Mouse (Mus musculus): ENCODE data around the gene Cd82.
A peak's percentile ranks its signal among the peaks of the same experiment; 100 is the strongest.

Cd82 gene

DNA sequence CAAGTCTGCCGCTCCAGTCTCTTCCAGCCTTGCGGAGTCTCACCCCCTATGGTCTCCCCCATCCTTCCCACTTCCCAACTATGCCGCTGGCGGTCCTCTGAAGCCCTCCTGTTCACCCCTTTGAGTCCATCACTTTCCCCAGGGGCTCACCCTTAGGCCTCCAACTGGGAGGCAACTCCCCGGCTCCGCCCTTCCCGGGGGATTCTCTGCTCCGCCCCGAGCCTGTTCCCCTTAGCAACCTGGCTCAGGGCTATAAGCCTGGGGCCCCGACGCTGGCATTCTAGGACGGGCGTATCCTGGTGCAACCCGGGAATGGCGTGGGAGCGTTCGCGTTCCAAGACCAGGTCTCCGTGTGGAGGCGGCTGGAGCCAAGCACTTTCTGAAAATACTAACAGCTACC, at the start of gene Cd82:
Cd82 (minus strand) TSS at position 381 of the 400 bp plus-strand sequence.
- no peak for DNase-seq

DNA sequence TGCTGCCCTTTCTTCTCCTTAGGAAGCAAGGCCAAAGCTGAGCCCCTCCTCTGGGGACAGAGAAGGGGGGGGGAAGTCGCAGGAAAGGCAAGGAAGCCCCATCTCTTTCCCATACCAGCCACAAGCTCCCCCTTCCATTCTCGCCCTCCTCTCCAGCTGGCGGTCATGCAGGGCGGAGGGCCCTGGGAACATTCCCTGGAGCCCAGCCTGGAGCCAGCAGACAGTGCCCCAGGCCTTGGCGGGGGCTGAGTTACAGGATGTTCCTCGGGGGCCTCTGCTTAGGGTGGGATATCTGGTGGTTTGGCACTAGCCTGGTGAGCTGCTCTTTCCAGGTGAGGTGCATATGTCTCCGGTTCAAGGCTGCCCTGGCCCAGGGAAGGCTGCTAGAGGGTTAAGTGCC, 49.2 kb upstream of the Cd82 start:
- DNase-seq: peak in 1 of 2 experiments; percentile 21

DNA sequence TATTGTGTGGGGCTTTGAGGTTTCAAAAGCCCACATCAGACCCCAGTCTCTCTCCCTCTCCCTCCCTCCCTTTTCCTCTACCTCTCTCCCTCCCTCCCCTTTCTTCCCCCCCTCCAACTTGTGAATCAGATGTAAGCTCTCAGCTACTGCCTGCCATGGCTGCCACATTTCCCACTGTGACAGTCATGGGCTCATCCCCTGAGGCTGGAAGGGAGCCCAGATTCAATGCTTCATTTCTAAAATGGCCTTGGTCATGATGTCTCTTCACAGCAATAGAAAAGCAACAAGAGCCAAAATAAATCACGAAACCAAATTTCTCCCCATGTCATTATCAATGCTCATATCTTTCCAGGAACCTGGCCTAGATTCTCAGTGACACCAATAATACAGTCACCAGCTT, 47.9 kb upstream of the Cd82 start:
- peak; percentile 28 to 57 for DNase-seq

DNA sequence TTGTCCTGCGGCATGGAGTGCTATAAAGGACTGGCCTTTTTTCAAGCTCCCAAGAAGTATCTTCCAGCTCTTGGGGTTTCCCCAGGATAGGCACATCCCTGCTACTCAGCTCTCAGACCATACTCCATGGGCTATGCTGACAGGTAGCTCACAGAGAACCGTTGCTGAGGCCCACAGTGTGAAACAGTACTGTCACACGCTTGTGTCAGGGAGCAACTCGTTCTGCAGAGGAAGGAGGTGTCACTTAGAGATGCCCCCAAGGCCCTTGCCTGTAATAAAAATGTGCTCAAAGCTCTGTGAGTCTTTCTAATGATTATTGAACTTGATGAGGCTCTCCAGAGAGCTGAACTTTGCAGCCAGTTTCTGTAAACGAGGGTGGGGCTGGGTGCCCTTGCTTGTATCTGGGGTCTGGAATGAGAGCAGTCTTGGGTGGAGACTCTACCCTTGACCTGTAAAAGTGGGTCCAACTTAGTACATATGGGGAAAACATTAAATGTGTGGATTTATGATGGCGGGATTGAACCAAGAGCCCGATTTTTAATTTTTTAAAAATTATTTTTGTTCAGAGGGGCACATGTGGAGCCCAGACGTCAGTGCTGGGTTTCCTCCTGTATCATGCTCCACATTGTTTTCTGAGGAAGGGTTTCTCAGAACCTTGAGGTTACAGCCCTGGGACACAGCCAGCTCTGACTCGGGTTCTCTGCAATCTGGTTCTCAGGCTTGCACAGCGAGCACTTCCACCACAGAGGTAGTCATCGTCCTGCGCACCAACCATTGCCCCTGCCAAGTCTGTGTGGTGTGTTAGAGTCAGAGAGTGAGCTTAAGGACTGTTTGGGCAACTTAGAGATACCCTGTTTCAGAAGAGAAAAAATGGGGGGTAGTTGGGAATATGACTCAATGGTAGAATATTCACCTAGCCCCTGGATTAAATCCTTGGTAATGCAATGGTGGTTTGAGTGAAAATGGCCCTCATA, 47.1 kb upstream of the Cd82 start:
- no peak for DNase-seq

DNA sequence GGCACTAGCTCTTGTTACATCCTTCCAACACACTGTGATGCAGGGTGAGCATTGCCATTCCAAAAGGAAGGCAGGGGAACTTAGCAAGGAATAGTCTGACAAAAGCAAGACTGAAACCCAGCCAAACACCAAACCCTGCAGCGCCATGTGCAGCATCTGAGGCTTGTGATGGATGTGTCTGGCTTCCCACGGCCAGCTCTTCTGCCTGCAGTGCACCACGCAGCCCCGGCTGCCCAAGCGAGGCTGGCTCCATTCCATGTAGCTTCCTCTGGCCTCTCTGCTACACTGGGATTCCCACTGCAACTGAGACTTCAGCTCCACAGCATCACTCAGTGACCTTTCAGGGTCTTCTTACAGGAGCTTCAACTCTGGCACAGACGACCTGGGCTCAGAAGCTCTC, 42.2 kb upstream of the Cd82 start:
- peak in 1 of 2 experiments; percentile 28 for DNase-seq

DNA sequence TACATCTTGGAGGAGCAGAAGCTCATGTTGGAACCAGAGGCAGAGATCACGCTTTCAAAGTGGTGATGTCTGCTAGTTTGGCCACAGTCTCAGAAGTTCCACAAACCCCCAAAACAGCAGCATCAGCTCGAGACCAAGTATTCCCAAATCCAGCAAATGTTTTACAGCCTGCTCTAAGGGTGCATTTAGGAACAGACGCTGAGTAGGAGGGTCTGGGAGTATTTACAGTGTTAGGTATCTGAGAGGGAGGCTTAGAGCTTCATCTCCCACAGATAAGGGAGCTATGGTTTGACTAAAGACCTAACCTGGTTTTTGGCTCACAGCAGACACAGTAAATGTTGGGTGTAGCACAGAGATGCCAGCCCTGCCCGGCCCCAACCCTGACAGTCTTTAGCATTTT, 40.4 kb upstream of the Cd82 start:
- no peak for DNase-seq

DNA sequence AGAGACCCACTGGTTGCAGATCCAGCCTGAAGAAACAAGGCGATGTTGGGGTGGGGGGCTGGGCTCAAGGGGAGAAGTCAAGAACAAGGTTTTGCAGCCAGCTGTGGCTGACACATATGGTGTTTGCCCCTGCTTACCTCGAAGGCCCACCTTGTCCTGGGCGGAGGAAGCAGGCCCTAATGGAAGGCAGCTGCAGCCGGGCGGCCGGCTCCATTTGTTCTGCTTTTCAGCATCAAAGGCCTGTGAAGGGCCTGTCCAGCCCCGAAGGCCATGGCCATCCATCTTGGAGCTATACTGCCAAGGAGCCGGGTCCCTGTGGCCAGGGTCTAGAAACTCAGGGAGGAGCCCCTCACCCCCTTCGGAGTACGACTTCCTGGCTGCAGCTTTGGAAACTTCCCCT, 38.4 kb upstream of the Cd82 start:
- no peak for DNase-seq

DNA sequence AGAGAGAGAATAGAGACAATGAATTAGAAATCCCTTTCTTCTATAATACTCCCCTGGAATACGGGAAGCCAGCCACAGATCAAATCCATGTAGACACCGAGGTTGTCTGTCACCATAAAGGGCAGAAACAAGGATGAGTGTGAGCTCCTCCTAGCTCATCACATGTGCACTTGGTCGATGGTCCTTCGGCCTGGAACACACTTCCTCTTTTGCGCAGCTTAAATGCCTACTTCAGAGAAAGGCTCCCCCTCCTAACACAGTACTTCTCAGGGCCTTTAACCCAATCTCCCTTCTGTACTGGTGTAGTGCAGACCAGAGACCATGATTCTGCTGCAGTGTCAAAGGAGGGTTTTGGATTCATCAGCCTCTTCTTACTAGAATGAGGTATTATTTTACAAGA, 34.3 kb upstream of the Cd82 start:
- no peak for DNase-seq

DNA sequence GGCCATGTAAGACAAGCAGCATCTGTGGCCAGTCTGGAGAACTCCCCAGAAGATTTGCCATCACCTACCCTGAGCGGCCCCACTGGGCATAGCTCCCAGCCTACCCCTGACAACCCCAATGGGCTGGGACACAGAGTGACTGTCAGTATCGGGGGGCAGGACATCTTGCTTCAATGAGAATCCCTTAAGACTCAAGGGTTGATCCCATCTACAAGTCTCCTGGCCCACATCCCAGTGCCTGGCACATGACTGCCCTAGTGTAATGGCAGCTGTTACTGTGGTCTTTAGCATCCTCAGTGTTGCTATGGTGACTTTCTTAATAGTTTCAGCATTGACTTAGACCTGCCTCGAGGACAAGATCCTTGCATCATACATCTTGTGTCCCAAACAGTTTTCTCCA, 32.2 kb upstream of the Cd82 start:
- no peak for DNase-seq

DNA sequence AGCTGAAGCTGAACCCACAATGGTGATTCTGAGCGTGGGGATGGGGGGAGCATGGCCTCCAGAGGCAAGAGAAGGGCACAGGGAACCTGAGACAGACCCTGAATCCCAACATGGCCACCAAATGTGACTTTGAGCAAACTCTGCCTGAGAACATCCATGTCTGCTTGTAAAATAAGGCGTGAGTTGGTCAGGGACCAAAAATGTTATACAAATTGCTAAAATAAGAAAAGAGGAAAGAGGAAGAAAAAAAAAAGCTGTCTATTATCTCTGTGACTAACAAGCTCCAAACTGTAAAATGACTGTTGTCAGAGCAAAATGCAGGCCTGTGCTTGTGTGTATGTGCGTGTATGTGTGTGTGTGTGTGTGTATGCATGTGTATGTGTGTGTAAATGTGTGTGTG, 30.6 kb upstream of the Cd82 start:
- no peak for DNase-seq

DNA sequence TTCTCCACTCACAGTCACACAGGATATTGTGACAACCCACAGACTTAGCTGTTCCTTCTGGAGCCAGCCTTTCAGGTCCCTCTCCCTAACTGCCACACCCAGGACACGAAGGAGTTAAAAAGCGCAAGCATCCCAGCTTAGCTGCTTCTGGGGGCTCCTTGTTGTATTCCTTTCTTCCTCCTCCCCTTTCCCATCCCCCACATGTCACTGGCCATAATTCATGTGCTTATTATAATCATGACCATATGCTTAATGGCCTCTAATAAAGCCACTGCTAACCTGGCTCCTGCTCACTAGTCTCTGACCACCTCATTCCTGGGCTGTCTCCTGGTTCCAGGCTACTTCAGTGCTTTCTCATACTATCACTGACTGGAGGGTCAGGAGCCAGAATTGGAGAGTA, 27.6 kb upstream of the Cd82 start:
- DNase-seq: no peak

DNA sequence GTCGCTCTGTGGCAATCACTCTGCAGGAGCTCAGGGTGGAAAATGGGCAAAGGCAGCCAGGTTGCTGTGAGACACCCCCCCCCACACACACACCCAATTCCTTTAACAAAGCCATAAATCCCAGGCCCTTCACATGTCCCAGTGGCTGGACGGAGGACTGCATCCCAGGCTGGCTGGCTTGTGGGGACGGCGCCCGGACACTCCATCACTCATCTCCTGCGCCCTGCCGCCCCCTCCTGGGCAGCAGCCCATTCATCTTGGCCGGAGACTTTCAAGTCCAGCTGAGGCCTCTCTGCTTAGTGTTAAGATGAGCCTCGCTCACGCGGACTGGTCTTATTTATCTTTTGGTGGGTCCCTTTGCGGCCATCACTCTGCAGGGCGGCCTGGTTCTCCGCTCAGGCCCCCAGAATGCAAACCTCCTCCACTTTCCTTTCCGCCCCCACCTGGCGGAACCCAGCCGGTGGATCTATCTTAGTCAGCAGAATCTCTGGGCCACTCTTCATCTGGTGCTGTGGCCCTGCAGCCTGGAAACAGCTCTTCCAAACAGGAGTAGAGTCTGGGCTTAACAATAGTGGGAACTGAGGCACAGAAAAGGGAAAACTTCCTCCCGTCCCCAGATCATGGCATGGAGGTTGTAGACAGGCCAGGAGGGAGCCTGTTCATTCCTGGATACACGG, 26.1 kb upstream of the Cd82 start:
- no peak for DNase-seq

DNA sequence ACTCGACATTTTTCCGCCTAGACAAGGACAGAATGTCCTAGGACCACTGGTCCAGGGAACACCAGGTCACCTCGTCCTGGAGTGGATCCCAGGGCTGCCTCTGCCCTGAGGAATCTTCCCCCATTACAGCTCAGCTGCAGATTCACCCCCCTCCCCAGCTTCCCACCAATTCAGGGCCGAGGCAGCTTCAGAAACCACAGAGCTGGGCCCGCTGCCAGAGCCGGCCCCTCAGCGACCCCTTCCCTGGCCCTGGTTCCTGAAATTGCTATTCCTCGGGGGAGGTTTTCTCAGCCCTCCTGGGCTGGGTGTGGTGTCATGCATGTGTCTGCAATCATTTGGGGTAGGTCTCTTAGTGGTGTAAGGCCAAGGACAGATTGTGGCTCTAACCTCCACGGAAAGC, 22.5 kb upstream of the Cd82 start:
- no peak for DNase-seq

DNA sequence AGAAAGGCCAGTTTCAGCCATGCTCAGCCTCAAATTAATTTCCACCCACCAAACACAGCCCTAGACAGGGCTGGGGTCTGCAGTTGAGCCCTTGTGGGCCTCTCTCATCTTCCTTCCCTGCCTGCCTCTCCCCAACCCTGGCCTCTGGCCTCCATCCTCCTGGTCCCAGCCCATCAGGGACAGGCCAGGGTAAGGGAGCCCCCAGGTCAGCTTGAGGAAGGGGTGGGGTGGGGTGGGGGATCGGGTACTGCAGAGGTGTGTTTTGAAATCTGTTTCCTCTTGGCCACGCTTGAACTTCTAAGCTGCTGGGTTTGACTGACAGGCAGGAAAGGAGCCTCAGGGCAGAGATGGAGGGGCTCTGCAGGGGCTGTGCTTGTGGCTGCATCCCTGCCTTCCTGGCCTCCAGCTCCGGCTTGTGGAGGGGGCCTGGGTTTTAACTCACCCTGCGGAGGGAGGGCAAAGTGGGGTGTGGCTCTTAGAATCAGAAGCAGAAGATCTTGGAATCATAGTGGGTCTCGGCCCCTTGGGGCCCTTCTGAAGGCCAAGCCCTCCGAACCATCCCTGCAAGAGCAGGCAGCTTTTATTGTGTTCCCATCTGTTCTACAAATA, 19.2 kb upstream of the Cd82 start:
- DNase-seq: no peak

DNA sequence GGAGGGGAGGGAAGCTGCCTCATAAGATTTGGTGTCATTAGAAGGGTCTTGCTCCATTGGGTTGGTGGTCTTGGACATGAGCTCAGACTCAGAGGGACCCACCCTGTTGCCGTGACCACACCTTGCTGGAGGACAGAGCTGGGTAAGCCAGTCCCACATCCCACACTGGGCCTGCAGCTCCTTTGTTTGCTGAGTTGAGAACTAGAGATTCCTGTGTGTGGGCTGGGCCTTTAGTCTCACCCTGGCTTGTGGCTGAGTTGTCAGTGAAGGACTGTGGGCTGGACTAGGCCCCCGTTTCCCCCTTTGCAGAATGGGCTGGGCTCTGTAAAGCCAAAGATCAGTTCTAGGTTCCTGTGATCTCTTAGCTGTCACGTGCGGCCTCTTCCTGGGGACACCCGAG, 15.8 kb upstream of the Cd82 start:
- no peak for DNase-seq

DNA sequence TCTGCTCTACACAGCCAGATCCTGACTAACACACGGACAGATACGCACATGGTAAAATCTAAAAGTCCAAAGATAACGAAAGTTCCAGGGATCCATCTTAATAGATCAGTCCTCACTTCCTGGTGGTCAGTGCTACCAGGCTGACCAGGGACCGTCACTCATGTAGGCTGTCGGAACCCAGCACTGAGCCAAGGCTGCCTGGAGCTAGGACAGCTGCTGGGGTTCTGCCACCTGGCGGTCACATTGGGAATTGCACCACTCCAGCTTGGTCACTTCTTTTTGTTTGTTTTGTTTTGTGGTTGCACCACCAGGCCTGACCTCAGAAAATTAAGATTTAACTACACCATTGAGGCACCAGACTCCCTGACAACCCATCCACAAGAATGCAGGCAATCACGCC, 14.6 kb upstream of the Cd82 start:
- DNase-seq: peak; percentile 76 to 85

DNA sequence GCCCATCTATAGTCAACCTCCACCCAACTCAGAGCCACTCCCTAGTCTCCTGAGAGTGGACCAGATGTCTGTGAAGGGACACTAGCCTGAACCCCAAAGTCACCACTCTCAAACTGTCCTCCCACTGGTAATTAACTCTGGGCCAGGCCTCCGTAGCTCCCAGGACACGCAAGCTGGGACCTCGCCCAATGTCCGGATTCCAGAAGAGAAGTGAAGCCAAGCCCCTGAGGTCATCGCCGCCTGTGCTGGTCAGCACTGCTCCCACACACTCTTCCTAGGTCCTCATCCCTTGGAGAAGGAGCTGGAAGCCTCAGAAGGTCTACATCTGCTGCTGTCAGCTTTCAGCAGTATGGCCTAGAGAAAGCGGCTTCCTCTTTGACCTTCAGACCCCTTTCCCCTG, 13.5 kb upstream of the Cd82 start:
- DNase-seq: no peak

DNA sequence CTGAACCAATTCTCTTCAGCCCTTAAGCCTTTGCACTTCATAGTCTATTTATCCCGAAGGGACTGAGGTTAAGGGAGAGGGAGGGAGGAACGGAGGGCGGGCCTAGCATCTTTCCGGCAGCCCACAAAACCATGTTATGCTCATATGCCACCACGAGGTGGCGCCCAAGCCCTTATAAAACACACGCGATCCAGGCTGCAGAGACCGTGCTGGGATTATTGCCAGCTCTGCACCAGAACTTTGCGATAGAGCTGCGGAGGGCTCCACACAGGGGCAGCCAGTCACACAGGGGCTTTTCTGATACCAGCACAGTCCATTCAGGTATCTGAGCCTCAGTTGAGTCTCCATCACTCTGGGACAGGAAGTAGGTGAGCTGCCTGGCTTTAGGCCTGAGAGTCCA, 12.1 kb upstream of the Cd82 start:
- peak; percentile 93 to 95 for DNase-seq

DNA sequence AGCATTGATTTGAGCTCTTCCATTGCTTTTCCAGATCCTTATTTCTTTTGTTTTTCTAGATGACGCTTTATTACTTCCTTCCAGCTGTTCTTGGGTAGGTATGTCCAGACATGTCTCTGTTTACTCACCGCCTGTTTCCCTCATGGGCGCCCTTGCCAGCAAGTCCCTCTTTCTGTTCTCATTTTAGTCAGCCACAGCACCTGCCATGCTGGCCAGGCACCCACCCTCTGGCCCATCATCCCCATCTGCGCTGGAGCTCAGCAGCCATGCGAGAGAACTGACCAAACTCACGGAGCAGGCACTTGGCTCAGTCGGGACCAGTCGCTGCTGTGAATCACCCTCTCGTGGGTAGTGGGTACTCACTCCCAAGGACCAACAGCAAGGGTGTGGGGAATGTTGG, 11.0 kb upstream of the Cd82 start:
- DNase-seq: no peak

DNA sequence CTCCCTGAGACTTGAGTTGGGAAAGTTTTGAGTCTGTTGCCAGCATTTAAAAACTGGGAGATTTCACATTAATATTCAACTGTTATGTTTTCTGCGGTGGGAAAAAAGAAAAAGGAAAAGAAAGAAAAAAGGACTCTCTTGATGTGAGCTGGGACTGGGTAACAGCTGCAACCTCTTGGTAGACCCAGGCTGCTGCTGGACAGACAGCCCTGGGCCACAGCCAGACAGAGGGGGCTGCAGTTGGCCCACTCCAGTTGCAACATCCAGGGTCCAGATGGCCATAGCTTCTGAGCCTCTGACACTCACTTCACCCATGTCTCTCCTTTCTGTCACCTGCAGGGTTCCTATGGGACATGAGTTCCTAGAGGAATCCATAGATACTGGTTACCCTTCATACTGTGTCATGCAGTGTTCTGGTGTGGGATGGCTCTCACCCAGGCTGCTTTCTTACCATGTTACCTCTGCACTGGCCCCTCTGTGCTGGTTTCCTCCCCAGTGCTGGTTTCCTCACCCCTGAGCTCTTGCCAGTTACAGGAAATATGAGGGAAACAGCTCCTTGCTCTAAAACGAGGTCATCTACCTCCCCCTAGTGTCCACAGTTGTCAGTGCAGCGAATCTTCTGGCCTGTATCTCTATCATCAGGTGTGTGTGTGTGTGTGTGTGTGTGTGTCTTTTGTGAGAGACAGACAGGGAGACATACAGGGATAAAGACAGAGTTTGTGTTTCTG, 8.1 kb upstream of the Cd82 start:
- peak; percentile 86 to 90 for DNase-seq

DNA sequence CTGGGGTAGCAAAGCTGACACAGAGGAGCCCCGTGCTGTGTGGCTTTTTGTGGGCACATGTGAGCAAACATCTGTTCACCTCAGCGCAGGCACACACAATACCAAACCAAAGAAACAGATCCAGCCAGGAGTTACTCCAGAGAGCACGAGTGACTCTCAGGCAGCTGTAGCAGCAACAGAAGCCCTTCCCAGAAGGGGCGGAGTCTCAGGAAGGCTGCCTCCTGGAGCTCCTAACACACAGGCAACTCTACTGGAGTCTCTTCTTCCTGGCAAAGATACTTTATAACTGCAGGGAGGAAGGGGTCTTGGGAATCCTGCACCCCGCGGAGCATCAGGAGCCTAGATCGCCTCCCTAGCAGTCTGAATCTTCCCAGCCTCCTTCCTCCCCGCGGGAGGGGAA, 7.2 kb upstream of the Cd82 start:
- peak in 1 of 2 experiments; percentile 32 for DNase-seq

DNA sequence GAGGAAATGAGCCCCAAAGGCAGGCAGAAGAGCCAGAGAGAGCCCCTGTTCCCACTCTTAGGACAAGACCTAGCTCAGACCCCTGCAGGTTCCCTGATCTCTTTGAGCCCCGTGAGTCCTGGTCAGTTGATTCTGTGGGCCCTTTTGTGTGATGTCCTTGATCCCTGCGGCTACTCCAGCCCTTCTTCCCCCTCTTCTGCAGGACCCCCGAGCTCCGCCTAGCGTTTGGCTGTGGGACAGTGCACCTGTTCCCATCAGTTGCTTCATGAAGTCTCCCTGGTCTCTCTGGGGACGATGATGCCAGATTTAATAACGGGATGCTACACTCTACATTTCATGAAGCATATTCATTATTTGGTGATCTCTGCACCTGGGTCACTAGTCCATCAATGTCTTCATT, 6.2 kb upstream of the Cd82 start:
- peak in 1 of 2 experiments; percentile 65 for DNase-seq

DNA sequence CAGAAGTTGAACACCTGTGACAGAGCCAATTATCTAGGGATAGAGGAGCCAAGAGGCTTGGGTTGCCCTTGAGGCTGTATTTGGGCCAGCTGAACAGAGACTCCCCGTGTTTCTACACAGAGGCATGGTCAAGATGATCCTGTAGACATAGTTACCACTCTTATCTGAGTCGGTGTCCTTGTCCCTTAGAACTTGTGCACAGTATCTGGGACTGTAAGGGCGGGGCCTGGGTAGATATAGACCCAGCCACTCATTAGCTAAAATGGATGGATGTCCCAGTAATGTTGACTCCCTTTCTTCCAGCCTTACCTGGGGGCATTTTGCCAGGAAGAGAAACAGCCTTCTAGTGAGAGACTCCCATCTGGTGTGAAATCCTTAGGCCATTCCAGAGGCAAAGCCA, 3.4 kb upstream of the Cd82 start:
- DNase-seq: no peak

Data from cerebellum, postnatal 25 days (tissue).